Mouse (Mus musculus): Measurements from ENCODE around the gene Zfp758.

DNA sequence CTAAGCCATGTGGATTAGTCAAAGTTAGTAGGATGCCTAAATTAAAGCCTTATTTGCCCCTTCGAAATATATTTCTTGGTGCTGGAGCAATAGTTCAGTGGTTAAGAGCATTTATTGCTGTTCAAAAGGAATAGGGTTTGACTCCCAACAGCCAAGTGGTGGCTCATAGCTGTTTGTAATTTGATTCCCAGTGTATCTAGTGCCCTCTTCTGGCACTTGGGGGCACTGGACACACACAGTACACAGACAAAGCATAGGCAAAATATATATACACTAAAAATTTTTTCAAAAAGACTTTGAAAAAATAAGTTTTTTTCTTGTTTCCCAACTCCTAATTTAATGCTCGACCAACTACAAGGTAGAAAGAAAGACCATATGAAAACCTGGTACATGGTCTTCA is 49.5 kb downstream of the Zfp758 start:
- TF ChIP-seq CTCF (conservative IDR thresholded peaks at IDR 0.05; ENCODE audit: low read length) (peak; percentile 83), POU5F1 (IDR thresholded peaks at IDR 0.05; ENCODE audit: borderline replicate concordance, low read length) (no peak), NANOG (IDR thresholded peaks at IDR 0.05; ENCODE audit: borderline replicate concordance, low read length) (no peak)
